Mouse (Mus musculus): ENCODE results near the gene Kntc1.
"Not testable (repeated sequence)": the region's sequence is repeated elsewhere in the genome, so short reads cannot be mapped to it uniquely, and the experiment has no call there.

The Kntc1 gene

GRCm38 (mm10) chr5:123749065-123750064 lies at the start of gene Kntc1, which contains the start of gene Rsrc2:
Gene Kntc1, plus strand, starts transcription at chr5:123749716.
Gene Rsrc2, minus strand, starts transcription at chr5:123749414.
- peak; percentile 100 for DNase-seq (ENCODE audit: low read depth)

GRCm38 (mm10) chr5:123700625-123701024 lies 48.9 kb upstream of the Kntc1 start:
- DNase-seq (ENCODE audit: low read depth): no peak

- DNase-seq (ENCODE audit: low read depth): no peak
Measured at GRCm38 (mm10) chr5:123708598-123708997, 40.9 kb upstream of the Kntc1 start.

GRCm38 (mm10) chr5:123709571-123709970 lies 39.9 kb upstream of the Kntc1 start:
- DNase-seq (ENCODE audit: low read depth): no peak

GRCm38 (mm10) chr5:123713782-123714181 lies 35.7 kb upstream of the Kntc1 start:
- no peak for DNase-seq (ENCODE audit: low read depth)

GRCm38 (mm10) chr5:123714622-123715021 lies 34.9 kb upstream of the Kntc1 start:
- DNase-seq (ENCODE audit: low read depth): no peak

GRCm38 (mm10) chr5:123720328-123721311 lies 28.9 kb upstream of the Kntc1 start, which contains the start of gene Zcchc8:
Gene Zcchc8, minus strand, starts transcription at chr5:123721100.
- peak; percentile 98 for DNase-seq (ENCODE audit: low read depth)

GRCm38 (mm10) chr5:123723816-123724215 lies 25.7 kb upstream of the Kntc1 start:
- DNase-seq (ENCODE audit: low read depth): not testable (repeated sequence)

GRCm38 (mm10) chr5:123730981-123731380 lies 18.5 kb upstream of the Kntc1 start:
- DNase-seq (ENCODE audit: low read depth): no peak

- no peak for DNase-seq (ENCODE audit: low read depth)
Measured at GRCm38 (mm10) chr5:123744358-123744757, 5.2 kb upstream of the Kntc1 start.

- no peak for DNase-seq (ENCODE audit: low read depth)
Measured at GRCm38 (mm10) chr5:123746253-123746652, 3.3 kb upstream of the Kntc1 start.

- DNase-seq (ENCODE audit: low read depth): no peak
Measured at GRCm38 (mm10) chr5:123747604-123748003, 1.9 kb upstream of the Kntc1 start.

GRCm38 (mm10) chr5:123748339-123749064 lies 1.0 kb upstream of the Kntc1 start:
- no peak for DNase-seq (ENCODE audit: low read depth)

- peak; percentile 66 for DNase-seq (ENCODE audit: low read depth)
Measured at GRCm38 (mm10) chr5:123765506-123765905, 16.0 kb downstream of the Kntc1 start.

- not testable (repeated sequence) for DNase-seq (ENCODE audit: low read depth)
Measured at GRCm38 (mm10) chr5:123766455-123766854, 16.9 kb downstream of the Kntc1 start.

GRCm38 (mm10) chr5:123773441-123773840 lies 23.9 kb downstream of the Kntc1 start:
- DNase-seq (ENCODE audit: low read depth): no peak

- DNase-seq (ENCODE audit: low read depth): peak; percentile 74
Measured at GRCm38 (mm10) chr5:123780716-123781115, 31.2 kb downstream of the Kntc1 start.

GRCm38 (mm10) chr5:123781864-123782263 lies 32.3 kb downstream of the Kntc1 start:
- peak; percentile 76 for DNase-seq (ENCODE audit: low read depth)

- DNase-seq (ENCODE audit: low read depth): peak; percentile 50
Measured at GRCm38 (mm10) chr5:123788976-123789375, 39.5 kb downstream of the Kntc1 start.

GRCm38 (mm10) chr5:123793081-123793480 lies 43.6 kb downstream of the Kntc1 start:
- DNase-seq (ENCODE audit: low read depth): no peak

- no peak for DNase-seq (ENCODE audit: low read depth)
Measured at GRCm38 (mm10) chr5:123806334-123806733, 56.8 kb downstream of the Kntc1 start.

Measured in naive thymus-derived CD4-positive, alpha-beta T cell, adult 2 months (primary cell).